Mouse (Mus musculus) erythroblast, adult 5-6 weeks (primary cell): ENCODE results near the gene Pkn3. TPM values are rescaled to one million over a fixed set of nuclear protein-coding genes. Genes with fewer than 3 reads are reported as not detected.
"Not testable (repeated sequence)": the region's sequence is repeated elsewhere in the genome, so short reads cannot be mapped to it uniquely, and the experiment has no call there.

ENCODE experiments used
- ATAC-seq: replicated peaks from 2 replicates; pipeline ENCODE4 v1.8.0; 2016; ENCODE audit warnings: moderate number of reproducible peaks, mild to moderate bottlenecking, moderate TSS enrichment, inconsistent platforms; ENCODE audit not compliant: poor library complexity, low FRiP score, severe bottlenecking
- total RNA-seq, 2 experiments: library from RNA; stranded (forward) in 1 of 2; stranded (reverse) in 1 of 2; fragments of 150-400 nt in 1 of 2; fragments of 200-764, 138-1000 nt in 1 of 2; gene quantifications; 2 replicates each; pipeline versions ENCODE4 v1.2.3 to v1.2.4; 2015 to 2017; ENCODE audit warnings: low replicate concordance in 2 of 2

The Pkn3 gene
- total RNA-seq (2015; ENCODE audit: low replicate concordance) (0.63 and 13.3 TPM in 2 replicates), total RNA-seq (2017; ENCODE audit: low replicate concordance) (0.68 and 3.3 TPM in 2 replicates)

GRCm38 (mm10) chr2:30077502-30078348, at the start of gene Pkn3:
TSS of gene Pkn3 (plus strand) at chr2:30077684.
- ATAC-seq: peak; percentile 85

GRCm38 (mm10) chr2:30032244-30032846, 45.1 kb upstream of the Pkn3 start:
- no peak for ATAC-seq

DNA sequence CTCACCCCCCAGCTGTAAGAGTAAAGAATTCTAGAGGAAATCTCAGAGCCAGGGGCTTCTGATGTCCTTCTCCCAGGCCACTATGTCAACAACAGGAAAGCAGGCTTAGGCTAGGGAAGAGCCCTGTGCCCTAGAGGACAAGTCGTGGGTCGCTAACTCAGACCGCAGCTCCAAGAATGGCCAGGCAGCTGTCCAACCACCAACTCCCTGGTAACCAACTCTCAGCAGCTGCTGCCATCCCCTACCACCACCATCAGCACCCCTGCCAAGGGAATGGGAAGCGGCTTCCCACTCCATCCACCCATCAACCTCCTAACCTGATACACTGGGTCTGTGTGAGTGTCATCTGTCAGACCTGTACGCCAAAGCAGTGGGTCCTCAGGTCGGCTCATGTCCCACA, 44.5 kb upstream of the Pkn3 start:
- ATAC-seq: no peak

DNA sequence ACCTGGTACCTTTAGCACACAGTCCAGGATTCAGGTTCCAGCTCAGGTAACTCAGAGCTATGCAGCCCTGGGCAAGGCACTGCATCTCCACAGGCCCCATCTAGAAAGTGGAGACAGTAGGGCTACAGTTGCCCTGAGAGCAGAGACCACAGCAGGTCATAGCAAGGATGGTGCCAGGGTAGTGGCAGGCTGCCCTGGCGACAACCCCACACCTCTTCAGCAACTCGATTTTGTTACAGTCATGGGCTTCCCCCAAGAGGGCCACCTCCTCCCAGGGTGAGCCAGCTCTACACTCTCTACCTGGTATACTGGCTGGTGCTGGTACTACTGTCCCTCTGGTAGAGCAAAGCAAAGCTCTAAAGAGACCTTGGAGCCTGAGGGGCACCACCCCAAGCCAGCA, 39.7 kb upstream of the Pkn3 start:
- ATAC-seq: no peak

- ATAC-seq: no peak
Measured at GRCm38 (mm10) chr2:30038370-30038769, 39.1 kb upstream of the Pkn3 start.

DNA sequence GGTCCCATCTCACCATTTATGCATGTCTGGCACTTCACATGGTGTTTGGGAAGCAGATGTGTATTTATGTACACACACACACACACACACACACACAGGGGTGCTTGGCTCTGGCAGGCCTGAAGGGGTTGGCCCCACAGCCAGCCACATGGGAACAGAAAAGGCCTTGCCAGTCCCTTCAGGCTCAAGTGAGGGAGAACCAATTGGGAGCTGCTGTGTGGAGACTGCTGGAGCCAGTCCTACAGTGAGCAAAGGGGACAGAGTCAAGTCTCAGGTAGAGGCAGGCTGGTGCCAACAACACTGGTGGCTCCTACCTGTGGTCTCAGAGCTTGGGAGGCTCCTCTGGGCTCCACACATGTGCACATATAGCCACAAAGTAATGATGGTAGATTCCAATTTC, 37.8 kb upstream of the Pkn3 start:
- no peak for ATAC-seq

DNA sequence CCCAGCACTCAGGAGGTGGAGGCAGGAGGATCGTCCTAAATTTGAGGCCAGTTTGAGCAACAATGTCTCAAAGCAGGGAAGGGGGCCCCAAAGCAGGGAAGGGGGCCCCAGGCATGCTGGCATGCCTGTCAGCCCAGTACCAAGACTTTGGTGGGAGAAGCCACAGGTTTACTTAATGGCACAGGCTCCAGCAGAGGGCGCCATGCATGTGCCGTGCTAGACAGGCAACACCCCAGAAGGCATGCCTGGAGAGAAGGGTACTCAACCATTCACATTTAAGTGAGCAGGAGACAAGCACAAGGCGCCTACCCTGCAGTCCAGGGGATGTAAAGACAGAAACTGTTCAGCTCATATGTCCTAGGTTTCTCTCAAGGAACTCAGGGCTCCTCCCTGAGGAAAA, 35.0 kb upstream of the Pkn3 start:
- peak; percentile 67 for ATAC-seq

DNA sequence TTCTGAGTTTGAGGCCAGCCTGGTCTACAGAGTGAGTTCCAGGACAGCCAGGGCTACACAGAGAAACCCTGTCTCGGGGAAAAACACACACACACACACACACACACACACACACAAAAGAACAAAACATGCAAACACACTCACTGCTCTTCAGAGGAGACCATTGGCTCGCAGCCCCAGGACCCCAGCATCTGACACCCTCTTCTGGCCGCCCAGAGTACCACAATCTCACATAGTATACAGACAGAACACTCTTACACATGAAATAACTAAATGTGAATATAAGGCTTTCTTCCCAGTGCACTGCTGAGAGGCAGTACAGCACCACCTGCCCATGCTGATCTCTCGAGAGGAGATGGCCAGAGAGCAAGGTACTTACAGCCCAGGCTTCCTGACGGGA, 32.9 kb upstream of the Pkn3 start:
- no peak for ATAC-seq

GRCm38 (mm10) chr2:30047127-30047526, 30.4 kb upstream of the Pkn3 start:
- ATAC-seq: no peak

DNA sequence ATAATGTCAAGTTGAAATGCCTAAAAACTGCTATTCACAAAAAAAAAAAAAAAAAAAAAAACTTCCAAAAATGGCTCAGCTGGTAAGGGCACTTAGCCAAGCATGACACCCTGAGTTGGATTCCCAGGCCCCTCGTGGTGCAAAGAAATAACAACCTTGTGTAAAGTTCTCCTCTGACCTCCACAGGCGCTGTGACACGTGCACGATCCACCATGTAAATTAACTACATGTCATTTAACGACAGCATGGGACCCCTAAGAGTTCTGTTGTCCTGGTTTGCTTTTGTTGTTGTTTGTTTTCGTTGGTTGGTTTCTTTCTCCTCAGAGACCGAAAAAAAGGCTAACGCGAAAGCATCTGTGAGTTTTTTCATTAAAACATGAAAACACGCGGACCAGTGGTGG, 29.4 kb upstream of the Pkn3 start:
- no peak for ATAC-seq

- ATAC-seq: peak; percentile 98
Measured at GRCm38 (mm10) chr2:30048699-30049388, 28.6 kb upstream of the Pkn3 start, which contains the start of gene Wdr34. TSS of gene Wdr34 (minus strand) at chr2:30048881.

DNA sequence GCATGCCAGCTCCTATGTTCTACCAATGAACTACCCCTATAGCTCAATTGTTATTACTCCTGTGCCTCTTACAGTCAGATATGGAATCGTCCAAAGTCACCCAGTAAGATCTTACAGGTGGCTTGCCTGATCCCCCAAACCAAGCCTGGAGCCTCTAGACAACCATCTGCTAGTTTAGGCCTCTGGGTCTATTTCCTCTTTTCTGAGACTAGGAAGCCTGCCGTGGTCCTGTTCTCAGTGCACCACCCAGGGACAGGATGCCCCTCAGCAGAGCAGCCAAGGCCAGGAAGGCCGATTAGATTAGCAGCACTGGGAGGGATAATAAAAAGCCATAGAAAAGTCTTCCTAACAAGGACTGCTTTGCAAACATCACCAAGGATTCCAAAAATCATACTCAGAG, 27.7 kb upstream of the Pkn3 start:
- ATAC-seq: no peak

DNA sequence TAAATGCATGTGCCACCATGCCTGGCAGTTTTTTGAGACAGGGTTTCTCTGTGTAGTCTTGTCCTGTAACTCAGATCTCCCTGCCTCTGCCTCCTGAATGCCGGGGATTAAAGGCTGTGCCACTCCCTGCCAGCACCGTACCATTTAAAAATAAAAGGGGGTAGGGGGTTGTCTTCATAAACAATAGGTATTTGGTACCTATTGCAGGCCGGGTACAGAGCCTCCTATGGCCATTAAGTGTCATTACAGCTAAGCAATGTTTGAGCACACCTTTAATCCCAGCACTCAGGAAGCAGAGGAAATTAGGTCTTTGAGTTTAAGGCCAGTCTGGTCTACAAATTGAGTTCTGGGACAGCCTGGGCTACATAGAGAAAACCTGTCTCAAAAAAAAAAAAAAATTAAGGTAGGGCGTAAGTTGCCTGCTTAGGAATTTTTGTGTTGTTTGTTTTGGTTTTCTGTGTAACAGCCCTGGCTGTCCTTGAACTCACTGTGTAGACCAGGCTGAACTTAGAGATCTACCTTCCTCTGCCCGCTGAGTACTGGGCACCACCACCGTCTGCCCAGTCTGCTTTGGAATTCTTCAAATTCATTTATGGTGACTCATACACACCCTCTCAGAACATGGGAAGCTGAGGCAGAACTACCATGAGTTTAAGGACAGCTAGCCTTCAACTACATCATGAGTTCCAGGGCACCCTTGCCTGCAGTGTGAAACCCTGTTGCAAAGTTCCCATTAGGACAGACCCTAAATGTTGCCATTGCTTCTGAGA, 25.3 kb upstream of the Pkn3 start:
- no peak for ATAC-seq

GRCm38 (mm10) chr2:30055310-30055709, 22.2 kb upstream of the Pkn3 start:
- not testable (repeated sequence) for ATAC-seq

GRCm38 (mm10) chr2:30056736-30057135, 20.7 kb upstream of the Pkn3 start:
- no peak for ATAC-seq

GRCm38 (mm10) chr2:30057223-30057904, 20.1 kb upstream of the Pkn3 start, which contains the start of gene Set:
TSS of gene Set (plus strand) at chr2:30057378.
- peak; percentile 67 for ATAC-seq

GRCm38 (mm10) chr2:30058418-30058817, 19.1 kb upstream of the Pkn3 start:
- ATAC-seq: no peak

DNA sequence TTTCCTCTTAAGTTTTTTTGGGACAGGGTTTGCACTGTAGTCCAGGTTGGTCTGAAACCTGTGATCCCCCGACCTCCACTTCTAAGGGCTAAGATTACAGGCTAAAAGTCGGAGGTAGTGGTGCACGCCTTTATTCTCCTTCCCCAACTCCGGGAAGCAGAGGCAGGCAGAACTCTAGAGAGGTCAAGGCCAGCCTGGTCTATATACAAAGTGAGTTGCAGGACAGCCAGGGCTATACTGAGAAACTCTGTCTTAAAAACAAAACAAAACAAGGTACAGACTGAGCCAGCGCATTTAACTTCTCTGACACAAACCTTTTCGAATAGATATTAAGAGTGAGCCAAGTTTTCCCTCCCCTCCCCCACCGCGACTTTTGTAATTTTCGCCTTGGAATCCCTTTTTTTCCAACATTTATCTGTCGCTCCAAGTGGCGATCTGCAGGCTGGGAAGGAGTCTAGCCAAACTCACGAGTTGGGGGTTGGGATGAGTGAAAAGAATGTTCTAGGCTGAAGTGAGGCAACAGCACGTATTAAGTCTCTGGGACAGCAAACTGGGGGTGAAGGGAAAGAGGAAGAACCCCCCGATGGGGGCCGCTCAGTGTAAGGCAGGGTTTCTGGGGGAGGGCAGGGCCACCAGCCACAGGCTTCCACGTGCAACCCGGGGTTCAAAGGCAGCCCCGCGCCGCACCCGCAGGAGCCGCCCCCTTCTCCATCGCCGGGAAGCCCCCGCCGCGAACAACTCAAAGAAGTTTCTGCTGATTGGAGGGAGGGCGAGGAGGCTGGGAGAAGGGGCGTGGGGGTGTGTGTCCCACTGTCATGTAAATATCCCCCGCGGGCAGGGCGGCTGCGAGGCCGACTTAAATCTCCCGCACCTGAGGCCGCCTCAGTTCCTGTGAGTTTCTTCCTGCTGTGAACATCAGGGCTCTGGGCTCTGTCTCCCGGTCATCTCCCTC, 16.0 kb upstream of the Pkn3 start:
- ATAC-seq: no peak
